Mouse (Mus musculus) liver, adult 2 months (tissue): ENCODE results near the gene Palm2.

Source experiments
- CTCF ChIP-seq: fragments of 200-500 bp; IDR thresholded peaks from 2 replicates; pipeline ENCODE4 v1.5.1; 2011; ENCODE audit warnings: low read depth, low read length, control low read depth
- POLR2A ChIP-seq: fragments of 200-500 bp; IDR thresholded peaks from 2 replicates; pipeline ENCODE4 v1.6.1; 2011; ENCODE audit warnings: low read length, control low read depth; ENCODE audit not compliant: insufficient read depth; ENCODE audit errors: extremely low read depth

DNA sequence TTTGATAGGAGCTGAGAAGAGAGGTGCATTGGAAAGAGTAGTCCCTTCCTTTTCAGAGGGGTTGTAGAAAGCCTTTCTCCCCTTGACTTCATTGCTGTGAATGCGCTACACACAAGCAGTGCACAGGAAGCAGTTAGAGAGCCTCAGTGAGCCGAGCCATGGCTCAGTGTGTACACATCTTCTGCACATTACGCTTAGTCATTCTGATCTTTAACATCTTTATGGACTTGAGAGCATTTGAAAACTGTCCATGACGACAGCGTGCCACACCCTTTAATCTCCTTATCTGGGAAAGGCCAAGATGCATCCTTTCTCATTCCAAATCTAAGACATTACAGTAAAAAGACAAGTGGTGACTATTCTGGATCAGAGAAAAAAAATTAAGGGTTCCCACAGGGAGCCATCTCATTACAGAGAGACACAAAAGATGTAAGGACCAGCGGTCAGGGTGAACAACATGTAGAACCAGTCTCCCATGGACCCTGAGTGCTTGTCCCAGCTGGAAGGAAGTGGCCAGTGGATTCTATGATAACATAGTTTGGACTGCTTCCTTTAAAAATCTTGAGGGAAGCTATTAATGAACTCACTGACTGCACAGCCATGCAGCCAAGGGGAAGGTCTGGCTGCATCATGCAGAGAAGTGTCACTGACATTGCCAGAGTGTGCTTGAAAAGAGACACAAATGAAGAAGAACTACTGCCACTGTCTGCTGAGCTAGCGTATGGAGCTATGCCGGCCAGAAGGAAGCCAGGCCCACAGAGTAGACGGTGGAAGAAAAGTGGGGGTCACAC is 91.4 kb downstream of the Palm2 start:
- TF ChIP-seq CTCF = no peak
- TF ChIP-seq POLR2A = no peak
